Mouse (Mus musculus): ENCODE measurements around the gene Nap1l1. TPM values are rescaled to one million over a fixed set of nuclear protein-coding genes. Genes with fewer than 3 reads are reported as not detected.
"Not testable (repeated sequence)": the region's sequence is repeated elsewhere in the genome, so short reads cannot be mapped to it uniquely, and the experiment has no call there.

Nap1l1 gene
- total RNA-seq (2014; fragmentation: Nextera tagmentation) (541 and 552 TPM in 2 replicates), total RNA-seq (2017) (281 and 370 TPM in 2 replicates), polyA plus RNA-seq (2012) (199 and 223 TPM in 2 replicates)

DNA sequence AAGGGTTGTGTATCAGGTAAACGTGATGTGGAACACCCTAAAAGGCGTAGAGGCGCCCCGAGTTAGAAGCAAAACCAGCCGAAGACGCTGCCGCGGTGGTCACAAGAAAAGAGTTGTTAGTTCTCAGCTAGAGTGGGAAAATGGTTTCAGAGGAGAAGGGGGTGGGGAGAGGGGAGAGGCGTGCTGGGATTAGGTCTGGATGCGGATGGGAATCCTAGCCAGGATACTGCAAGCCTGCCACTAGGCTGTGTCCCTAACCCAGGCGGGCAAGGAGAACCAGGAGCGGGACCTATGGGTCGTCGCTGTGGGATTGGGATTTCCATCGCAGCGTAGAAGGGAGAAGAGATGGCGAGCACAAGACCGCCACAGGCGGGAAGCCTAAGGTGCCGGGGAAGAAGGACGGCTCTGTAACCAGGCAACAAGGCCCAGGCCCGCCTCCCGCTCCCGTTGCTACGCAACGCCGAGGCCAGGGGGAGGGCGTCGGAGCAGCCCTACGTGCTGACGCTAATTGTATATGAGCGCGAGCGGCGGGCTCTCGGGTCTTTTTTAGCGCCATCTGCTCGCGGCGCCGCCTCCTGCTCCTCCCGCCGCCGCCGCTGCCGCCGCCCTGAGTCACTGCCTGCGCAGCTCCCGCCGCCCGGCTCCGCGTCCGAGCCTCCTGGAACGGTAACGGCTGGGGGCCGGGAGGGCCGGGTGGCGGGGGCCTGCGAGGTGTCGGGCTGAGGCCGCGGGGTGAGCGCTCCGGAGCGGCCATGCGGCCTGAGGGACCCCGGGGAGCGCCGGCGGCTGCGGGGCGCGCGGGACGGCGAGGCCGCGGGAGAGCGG, at the start of gene Nap1l1:
TSS of gene Nap1l1 (plus strand) at position 538 of the 825 bp plus-strand sequence.
- ATAC-seq (ENCODE audit: extremely low read depth, insufficient number of reproducible peaks, low FRiP score, poor library complexity, severe bottlenecking): peak; percentile 97
- Histone ChIP-seq H3K36me3 (replicated peaks) (peaks cover 18% of the 10 kb centered on the region), H3K4me1 (ENCODE audit: insufficient read depth, low read depth, low read length) (peaks cover 54% of the 10 kb centered on the region)

DNA sequence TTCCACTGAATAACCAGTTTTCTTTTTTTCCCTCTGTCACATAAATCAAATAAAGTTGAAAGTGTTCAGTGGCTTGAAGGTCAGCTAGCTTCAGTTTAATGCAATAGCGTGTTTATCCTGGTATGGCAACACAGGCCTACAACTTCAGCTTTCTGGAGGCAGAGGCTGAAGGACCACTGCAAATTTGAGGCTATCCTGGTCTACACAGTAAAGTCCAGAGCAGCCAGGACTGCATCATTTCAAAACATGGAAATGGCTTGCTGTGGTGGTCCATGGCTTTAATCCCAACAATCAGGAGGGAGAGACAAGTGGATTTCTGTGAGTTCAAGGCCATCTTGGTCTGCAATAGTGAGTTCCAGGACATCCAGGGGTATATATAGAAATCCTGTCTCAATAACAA, 46.5 kb upstream of the Nap1l1 start:
- TF ChIP-seq CTCF (IDR thresholded peaks at IDR 0.05; ENCODE audit: low read depth, low read length) (no peak), GATA2 (IDR thresholded peaks at IDR 0.05; ENCODE audit: borderline replicate concordance, low read depth, low read length) (no peak), POLR2AphosphoS5 (IDR thresholded peaks at IDR 0.05; ENCODE audit: insufficient replicate concordance, low read depth, low read length) (no peak), GATA1 (IDR thresholded peaks at IDR 0.05; ENCODE audit: borderline replicate concordance, low read length) (no peak), TAL1 (conservative IDR thresholded peaks at IDR 0.05; ENCODE audit: low read depth, low read length) (no peak)
- Histone ChIP-seq H3K36me3 (replicated peaks) (no peaks in the 10 kb centered on the region), H3K4me3 (ENCODE audit: low read depth, low read length) (no peak overlapping the region), H3K4me1 (ENCODE audit: insufficient read depth, low read depth, low read length) (peaks cover 7% of the 10 kb centered on the region), H3K27me3 (ENCODE audit: insufficient read depth, low read length) (peaks cover 10% of the 10 kb centered on the region), H3K9me3 (replicated peaks) (no peaks in the 10 kb centered on the region)
- ATAC-seq (ENCODE audit: extremely low read depth, insufficient number of reproducible peaks, low FRiP score, poor library complexity, severe bottlenecking) (no peak), DNase-seq (ENCODE audit: low spot score) (no peak)

More for the DNA sequence above, at the start of gene Nap1l1:
- TF ChIP-seq GATA1 (IDR thresholded peaks at IDR 0.05; ENCODE audit: borderline replicate concordance, low read length) (no peak), POLR2AphosphoS5 (IDR thresholded peaks at IDR 0.05; ENCODE audit: insufficient replicate concordance, low read depth, low read length) (no peak), CTCF (IDR thresholded peaks at IDR 0.05; ENCODE audit: low read depth, low read length) (no peak), GATA2 (IDR thresholded peaks at IDR 0.05; ENCODE audit: borderline replicate concordance, low read depth, low read length) (no peak), TAL1 (conservative IDR thresholded peaks at IDR 0.05; ENCODE audit: low read depth, low read length) (no peak)
- H3K27me3 ChIP-seq (ENCODE audit: insufficient read depth, low read length): no peaks in the 10 kb centered on the region
- H3K4me3 ChIP-seq (ENCODE audit: low read depth, low read length): peak within 1 kb of the TSS; percentile 94
- no peaks in the 10 kb centered on the region for H3K9me3 ChIP-seq (replicated peaks)
- peak; percentile 90 for DNase-seq (ENCODE audit: low spot score)

DNA sequence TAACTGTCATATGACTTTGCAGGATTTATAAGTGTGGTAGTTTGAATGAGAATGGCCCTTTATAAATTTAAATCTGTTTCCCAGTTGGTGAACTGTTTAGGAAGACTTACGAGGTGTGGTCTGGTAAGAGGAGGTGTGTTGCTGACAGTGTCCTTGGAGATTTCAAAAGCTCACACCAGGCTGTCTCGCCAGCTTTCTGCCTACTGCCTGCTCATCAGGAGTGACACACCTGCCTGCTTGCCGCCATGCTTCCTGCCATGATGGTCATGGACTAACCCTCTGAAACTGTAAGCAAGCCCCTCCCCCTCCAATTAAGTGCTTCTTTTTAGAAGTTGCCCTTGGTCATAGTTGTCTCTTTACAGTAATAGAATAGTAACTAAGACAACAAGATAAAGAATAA, 39.5 kb upstream of the Nap1l1 start:
- Histone ChIP-seq H3K27me3 (ENCODE audit: insufficient read depth, low read length) (peaks cover 10% of the 10 kb centered on the region), H3K4me3 (ENCODE audit: low read depth, low read length) (no peak overlapping the region), H3K4me1 (ENCODE audit: insufficient read depth, low read depth, low read length) (no peaks in the 10 kb centered on the region), H3K36me3 (replicated peaks) (no peaks in the 10 kb centered on the region), H3K9me3 (replicated peaks) (no peaks in the 10 kb centered on the region)
- no peak for TF ChIP-seq POLR2AphosphoS5 (IDR thresholded peaks at IDR 0.05; ENCODE audit: insufficient replicate concordance, low read depth, low read length)
- TF ChIP-seq CTCF (IDR thresholded peaks at IDR 0.05; ENCODE audit: low read depth, low read length): no peak
- TF ChIP-seq GATA2 (IDR thresholded peaks at IDR 0.05; ENCODE audit: borderline replicate concordance, low read depth, low read length): no peak
- TF ChIP-seq GATA1 (IDR thresholded peaks at IDR 0.05; ENCODE audit: borderline replicate concordance, low read length): no peak
- TF ChIP-seq TAL1 (conservative IDR thresholded peaks at IDR 0.05; ENCODE audit: low read depth, low read length): no peak
- DNase-seq (ENCODE audit: low spot score) (no peak), ATAC-seq (ENCODE audit: extremely low read depth, insufficient number of reproducible peaks, low FRiP score, poor library complexity, severe bottlenecking) (no peak)

DNA sequence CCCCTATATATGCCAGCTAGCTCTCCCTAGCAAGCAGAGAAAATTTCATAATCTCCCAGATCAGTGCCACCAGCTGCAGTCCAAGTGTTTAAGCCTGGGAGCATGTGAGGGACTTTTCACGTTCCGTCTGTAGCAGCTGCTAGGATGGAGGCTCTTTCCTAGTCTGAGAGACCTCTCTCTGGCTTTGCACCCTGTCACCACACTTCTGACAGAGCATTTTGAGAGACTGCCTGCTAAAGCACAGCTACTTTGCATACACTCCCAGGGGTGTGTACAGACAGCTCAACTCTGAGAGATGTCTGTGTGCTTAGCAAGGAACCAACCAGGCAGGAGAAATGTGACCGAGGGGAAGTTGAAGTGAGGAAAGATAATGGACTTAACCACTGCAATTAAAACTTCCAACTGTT, 32.0 kb upstream of the Nap1l1 start:
- Histone ChIP-seq H3K9me3 (replicated peaks) (no peaks in the 10 kb centered on the region), H3K36me3 (replicated peaks) (no peaks in the 10 kb centered on the region), H3K4me3 (ENCODE audit: low read depth, low read length) (no peak overlapping the region), H3K27me3 (ENCODE audit: insufficient read depth, low read length) (no peaks in the 10 kb centered on the region), H3K4me1 (ENCODE audit: insufficient read depth, low read depth, low read length) (peaks cover 20% of the 10 kb centered on the region)
- no peak for TF ChIP-seq GATA2 (IDR thresholded peaks at IDR 0.05; ENCODE audit: borderline replicate concordance, low read depth, low read length)
- no peak for TF ChIP-seq POLR2AphosphoS5 (IDR thresholded peaks at IDR 0.05; ENCODE audit: insufficient replicate concordance, low read depth, low read length)
- no peak for TF ChIP-seq CTCF (IDR thresholded peaks at IDR 0.05; ENCODE audit: low read depth, low read length)
- TF ChIP-seq GATA1 (IDR thresholded peaks at IDR 0.05; ENCODE audit: borderline replicate concordance, low read length): no peak
- TF ChIP-seq TAL1 (conservative IDR thresholded peaks at IDR 0.05; ENCODE audit: low read depth, low read length): no peak
- DNase-seq (ENCODE audit: low spot score) (no peak), ATAC-seq (ENCODE audit: extremely low read depth, insufficient number of reproducible peaks, low FRiP score, poor library complexity, severe bottlenecking) (peak; percentile 30; the same call in 1 of the 2 replicates)

DNA sequence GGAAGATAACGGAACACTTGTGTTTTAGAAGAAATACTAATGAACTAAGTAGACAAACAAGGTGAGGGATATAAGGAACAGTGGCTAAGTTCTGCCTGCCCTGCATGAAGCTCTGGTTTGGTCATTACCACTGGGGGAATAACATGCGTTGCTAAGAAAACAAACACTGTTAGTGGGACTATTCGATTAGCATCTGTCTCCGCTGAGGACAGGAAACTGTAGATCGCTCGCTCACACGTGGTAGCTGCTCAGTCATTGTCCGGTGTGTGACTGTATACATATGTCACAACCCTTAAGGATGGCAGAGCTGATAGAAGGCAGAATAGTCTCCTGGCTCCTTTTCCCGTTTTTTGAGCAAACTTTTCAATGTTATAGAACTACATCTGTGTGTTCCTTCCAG, 28.8 kb upstream of the Nap1l1 start:
- peaks cover 25% of the 10 kb centered on the region for H3K4me1 ChIP-seq (ENCODE audit: insufficient read depth, low read depth, low read length)
- no peak overlapping the region for H3K4me3 ChIP-seq (ENCODE audit: low read depth, low read length)
- H3K36me3 ChIP-seq (replicated peaks): no peaks in the 10 kb centered on the region
- DNase-seq (ENCODE audit: low spot score) (no peak), ATAC-seq (ENCODE audit: extremely low read depth, insufficient number of reproducible peaks, low FRiP score, poor library complexity, severe bottlenecking) (no peak)
- no peaks in the 10 kb centered on the region for H3K27me3 ChIP-seq (ENCODE audit: insufficient read depth, low read length)
- H3K9me3 ChIP-seq (replicated peaks): no peaks in the 10 kb centered on the region
- no peak for TF ChIP-seq GATA2 (IDR thresholded peaks at IDR 0.05; ENCODE audit: borderline replicate concordance, low read depth, low read length)
- TF ChIP-seq GATA1 (IDR thresholded peaks at IDR 0.05; ENCODE audit: borderline replicate concordance, low read length): no peak
- TF ChIP-seq TAL1 (conservative IDR thresholded peaks at IDR 0.05; ENCODE audit: low read depth, low read length): no peak
- TF ChIP-seq CTCF (IDR thresholded peaks at IDR 0.05; ENCODE audit: low read depth, low read length): no peak
- TF ChIP-seq POLR2AphosphoS5 (IDR thresholded peaks at IDR 0.05; ENCODE audit: insufficient replicate concordance, low read depth, low read length): no peak

DNA sequence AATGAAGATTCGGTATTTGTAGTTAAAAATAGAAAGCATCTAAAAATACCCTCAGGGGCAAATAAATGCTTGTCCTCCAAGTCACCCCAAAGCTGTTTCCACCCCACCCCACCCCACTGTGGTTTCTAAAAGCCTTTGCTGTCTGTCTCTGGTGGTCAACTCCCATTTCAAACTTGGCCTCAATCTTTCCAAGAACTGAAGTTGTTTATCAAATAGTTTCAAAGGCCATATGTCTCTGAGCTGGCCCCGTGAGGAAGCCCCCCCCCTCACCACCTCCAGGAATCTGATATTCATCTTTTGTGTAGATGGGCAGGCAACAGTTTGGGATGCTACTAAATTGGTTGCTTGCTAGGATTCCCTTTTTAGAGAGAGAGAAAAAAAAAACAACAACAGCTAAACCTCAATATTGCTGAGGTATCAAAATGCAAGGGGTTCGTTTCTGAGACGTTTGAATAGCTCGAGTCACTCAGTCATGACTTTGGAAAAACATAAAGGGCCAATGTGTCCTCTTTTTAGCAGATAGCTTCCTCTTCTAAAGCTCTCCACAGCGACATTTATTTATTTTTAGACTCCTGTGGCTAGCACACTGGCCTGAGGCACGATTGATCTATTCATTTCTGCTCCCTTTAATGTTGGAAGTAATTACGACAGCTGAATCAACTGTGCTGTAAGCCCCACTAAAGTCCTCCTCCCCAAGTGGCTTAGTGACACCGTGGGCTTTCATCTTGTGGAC, 26.9 kb upstream of the Nap1l1 start:
- no peak overlapping the region for H3K4me3 ChIP-seq (ENCODE audit: low read depth, low read length)
- TF ChIP-seq TAL1 (conservative IDR thresholded peaks at IDR 0.05; ENCODE audit: low read depth, low read length) (no peak), GATA2 (IDR thresholded peaks at IDR 0.05; ENCODE audit: borderline replicate concordance, low read depth, low read length) (no peak), GATA1 (IDR thresholded peaks at IDR 0.05; ENCODE audit: borderline replicate concordance, low read length) (no peak), CTCF (IDR thresholded peaks at IDR 0.05; ENCODE audit: low read depth, low read length) (no peak), POLR2AphosphoS5 (IDR thresholded peaks at IDR 0.05; ENCODE audit: insufficient replicate concordance, low read depth, low read length) (no peak)
- DNase-seq (ENCODE audit: low spot score) (no peak), ATAC-seq (ENCODE audit: extremely low read depth, insufficient number of reproducible peaks, low FRiP score, poor library complexity, severe bottlenecking) (peak; percentile 54; the same call in 1 of the 2 replicates)
- no peaks in the 10 kb centered on the region for H3K36me3 ChIP-seq (replicated peaks)
- no peaks in the 10 kb centered on the region for H3K27me3 ChIP-seq (ENCODE audit: insufficient read depth, low read length)
- H3K9me3 ChIP-seq (replicated peaks): no peaks in the 10 kb centered on the region
- peaks cover 24% of the 10 kb centered on the region for H3K4me1 ChIP-seq (ENCODE audit: insufficient read depth, low read depth, low read length)

DNA sequence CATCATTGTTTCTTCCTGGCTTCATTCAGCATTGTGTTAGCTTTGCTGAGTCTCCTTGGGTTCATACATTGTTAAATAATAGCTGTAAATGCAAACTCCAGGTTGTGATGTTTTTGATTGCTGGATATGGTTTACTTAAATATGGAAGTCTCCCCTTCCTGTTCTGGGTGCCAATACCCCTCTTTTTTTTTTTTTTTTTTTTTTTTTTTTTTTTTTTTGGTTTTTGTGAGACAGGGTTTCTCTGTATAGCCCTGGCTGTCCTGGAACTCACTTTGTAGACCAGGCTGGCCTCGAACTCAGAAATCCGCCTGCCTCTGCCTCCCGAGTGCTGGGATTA, 26.4 kb upstream of the Nap1l1 start:
- not testable (repeated sequence) for H3K4me3 ChIP-seq (ENCODE audit: low read depth, low read length); H3K27me3 ChIP-seq (ENCODE audit: insufficient read depth, low read length); H3K9me3 ChIP-seq (replicated peaks); DNase-seq (ENCODE audit: low spot score); H3K36me3 ChIP-seq (replicated peaks); ATAC-seq (ENCODE audit: extremely low read depth, insufficient number of reproducible peaks, low FRiP score, poor library complexity, severe bottlenecking)
- peaks cover 18% of the 10 kb centered on the region for H3K4me1 ChIP-seq (ENCODE audit: insufficient read depth, low read depth, low read length)

DNA sequence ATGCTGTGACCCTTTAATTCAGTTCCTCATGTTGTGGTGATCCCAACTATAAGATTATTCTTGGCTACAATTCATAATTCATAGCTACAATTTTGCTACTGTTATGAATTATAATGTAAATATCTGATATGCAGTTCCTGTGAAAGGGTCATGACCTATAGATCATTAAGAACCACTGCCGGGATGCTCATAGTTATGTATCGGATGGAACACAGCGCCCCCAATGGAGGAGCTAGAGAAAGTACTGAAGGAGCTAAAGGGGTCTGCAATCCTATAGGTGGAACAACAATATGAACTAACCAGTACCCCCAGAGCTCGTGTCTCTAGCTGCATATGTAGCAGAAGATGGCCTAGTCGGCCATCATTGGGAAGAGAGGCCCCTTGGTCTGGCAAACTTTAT, 23.4 kb upstream of the Nap1l1 start:
- not testable (repeated sequence) for H3K9me3 ChIP-seq (replicated peaks); H3K4me3 ChIP-seq (ENCODE audit: low read depth, low read length); H3K36me3 ChIP-seq (replicated peaks); ATAC-seq (ENCODE audit: extremely low read depth, insufficient number of reproducible peaks, low FRiP score, poor library complexity, severe bottlenecking); DNase-seq (ENCODE audit: low spot score); H3K27me3 ChIP-seq (ENCODE audit: insufficient read depth, low read length)
- peaks cover 15% of the 10 kb centered on the region for H3K4me1 ChIP-seq (ENCODE audit: insufficient read depth, low read depth, low read length)

Measured in G1E (cell line).